Mouse (Mus musculus): Measurements from ENCODE around the gene Tex19.1. TPM values are rescaled to one million over a fixed set of nuclear protein-coding genes. Genes with fewer than 3 reads are reported as not detected.
A peak's percentile ranks its signal among the peaks of the same experiment; 100 is the strongest.
"Not testable (repeated sequence)": the region's sequence is repeated elsewhere in the genome, so short reads cannot be mapped to it uniquely, and the experiment has no call there.

Gene Tex19.1
- polyA plus RNA-seq (2015; fragmentation: Nextera tagmentation; extraction: Ambion mirVana), result not detected in 2 replicates

GRCm38 (mm10) chr11:121145865-121146264 lies at the start of gene Tex19.1:
Gene Tex19.1, plus strand, starts transcription at chr11:121146143.
- Histone ChIP-seq H3K27me3 (no peaks in the 10 kb centered on the region), H3K9ac (no peak within 1 kb of the TSS), H3K4me2 (no peak within 1 kb of the TSS), H3K27ac (replicated peaks) (no peak within 1 kb of the TSS), H3K4me1 (replicated peaks) (0 out of 2 replicates have a peak, but pooled peaks cover 3% of the 10 kb centered on the region), H3K4me3 (no peak within 1 kb of the TSS), H3K36me3 (no peaks in the 10 kb centered on the region), H3K9me3 (no peaks in the 10 kb centered on the region)
- no peak for ATAC-seq (ENCODE audit: low read depth)
- WGBS, result 91% methylated on average over 22 of the region's 22 CpGs

GRCm38 (mm10) chr11:121099762-121100161 lies 46.2 kb upstream of the Tex19.1 start:
- WGBS, result 78% methylated on average over 7 of the region's 7 CpGs
- H3K27me3 ChIP-seq, result no peaks in the 10 kb centered on the region
- H3K27ac ChIP-seq (replicated peaks), result no peak overlapping the region
- no peak overlapping the region for H3K9ac ChIP-seq
- no peak overlapping the region for H3K4me3 ChIP-seq
- H3K9me3 ChIP-seq, result no peaks in the 10 kb centered on the region
- H3K4me1 ChIP-seq (replicated peaks), result no peaks in the 10 kb centered on the region
- no peak overlapping the region for H3K4me2 ChIP-seq
- H3K36me3 ChIP-seq, result no peaks in the 10 kb centered on the region
- ATAC-seq (ENCODE audit: low read depth), result no peak

GRCm38 (mm10) chr11:121100692-121101091 lies 45.3 kb upstream of the Tex19.1 start:
- ATAC-seq (ENCODE audit: low read depth), result no peak
- Histone ChIP-seq H3K4me1 (replicated peaks) (no peaks in the 10 kb centered on the region), H3K9me3 (no peaks in the 10 kb centered on the region), H3K27ac (replicated peaks) (no peak overlapping the region), H3K4me3 (no peak overlapping the region), H3K4me2 (no peak overlapping the region), H3K36me3 (no peaks in the 10 kb centered on the region), H3K9ac (no peak overlapping the region), H3K27me3 (no peaks in the 10 kb centered on the region)
- WGBS, result 62% methylated on average over 7 of the region's 7 CpGs

- H3K4me2 ChIP-seq, result no peak overlapping the region
- no peaks in the 10 kb centered on the region for H3K27me3 ChIP-seq
- no peak for ATAC-seq (ENCODE audit: low read depth)
- no peak overlapping the region for H3K4me3 ChIP-seq
- no peaks in the 10 kb centered on the region for H3K36me3 ChIP-seq
- H3K9me3 ChIP-seq, result no peaks in the 10 kb centered on the region
- no peak overlapping the region for H3K27ac ChIP-seq (replicated peaks)
- H3K4me1 ChIP-seq (replicated peaks), result no peaks in the 10 kb centered on the region
- no peak overlapping the region for H3K9ac ChIP-seq
- WGBS, result 90% methylated on average over 4 of the region's 4 CpGs
Observed at GRCm38 (mm10) chr11:121101124-121101805, 44.7 kb upstream of the Tex19.1 start.

GRCm38 (mm10) chr11:121107242-121107641 lies 38.7 kb upstream of the Tex19.1 start:
- H3K4me1 ChIP-seq (replicated peaks); H3K9me3 ChIP-seq; H3K9ac ChIP-seq; H3K36me3 ChIP-seq; H3K4me3 ChIP-seq; ATAC-seq (ENCODE audit: low read depth); H3K27me3 ChIP-seq; H3K27ac ChIP-seq (replicated peaks); H3K4me2 ChIP-seq: not testable (repeated sequence)
- WGBS, result 94% methylated on average over 1 of the region's 1 CpGs

- H3K4me3 ChIP-seq, result no peak overlapping the region
- WGBS, result 76% methylated on average over 9 of the region's 9 CpGs
- H3K9ac ChIP-seq, result no peak overlapping the region
- no peaks in the 10 kb centered on the region for H3K27me3 ChIP-seq
- no peaks in the 10 kb centered on the region for H3K36me3 ChIP-seq
- no peaks in the 10 kb centered on the region for H3K9me3 ChIP-seq
- no peak overlapping the region for H3K4me2 ChIP-seq
- no peak overlapping the region for H3K27ac ChIP-seq (replicated peaks)
- H3K4me1 ChIP-seq (replicated peaks), result no peaks in the 10 kb centered on the region
- no peak for ATAC-seq (ENCODE audit: low read depth)
Observed at GRCm38 (mm10) chr11:121108061-121108460, 37.9 kb upstream of the Tex19.1 start.

- no peaks in the 10 kb centered on the region for H3K9me3 ChIP-seq
- no peak overlapping the region for H3K9ac ChIP-seq
- peak; percentile 61; the same call in 1 of the 2 replicates for ATAC-seq (ENCODE audit: low read depth)
- 23% methylated on average over 2 of the region's 2 CpGs for WGBS
- no peaks in the 10 kb centered on the region for H3K4me1 ChIP-seq (replicated peaks)
- H3K36me3 ChIP-seq, result no peaks in the 10 kb centered on the region
- H3K27ac ChIP-seq (replicated peaks), result no peak overlapping the region
- no peak overlapping the region for H3K4me2 ChIP-seq
- H3K4me3 ChIP-seq, result no peak overlapping the region
- no peaks in the 10 kb centered on the region for H3K27me3 ChIP-seq
Observed at GRCm38 (mm10) chr11:121109986-121110385, 36.0 kb upstream of the Tex19.1 start.

- 86% methylated on average over 3 of the region's 3 CpGs for WGBS
- no peak overlapping the region for H3K9ac ChIP-seq
Observed at GRCm38 (mm10) chr11:121111051-121111450, 34.9 kb upstream of the Tex19.1 start.

GRCm38 (mm10) chr11:121111601-121112000 lies 34.3 kb upstream of the Tex19.1 start:
- ATAC-seq (ENCODE audit: low read depth), result no peak
- WGBS, result 74% methylated on average over 1 of the region's 1 CpGs

More at GRCm38 (mm10) chr11:121111051-121111450, 34.9 kb upstream of the Tex19.1 start:
- H3K4me3 ChIP-seq, result no peak overlapping the region
- no peaks in the 10 kb centered on the region for H3K4me1 ChIP-seq (replicated peaks)
- no peak for ATAC-seq (ENCODE audit: low read depth)
- H3K27me3 ChIP-seq, result no peaks in the 10 kb centered on the region
- no peaks in the 10 kb centered on the region for H3K36me3 ChIP-seq
- no peak overlapping the region for H3K4me2 ChIP-seq
- no peaks in the 10 kb centered on the region for H3K9me3 ChIP-seq
- H3K27ac ChIP-seq (replicated peaks), result no peak overlapping the region

GRCm38 (mm10) chr11:121112091-121112775 lies 33.7 kb upstream of the Tex19.1 start:
- no peaks in the 10 kb centered on the region for H3K4me1 ChIP-seq (replicated peaks)
- no peak overlapping the region for H3K9ac ChIP-seq
- no peak overlapping the region for H3K4me3 ChIP-seq
- no peak overlapping the region for H3K4me2 ChIP-seq
- H3K9me3 ChIP-seq, result no peaks in the 10 kb centered on the region
- 79% methylated on average over 5 of the region's 5 CpGs for WGBS
- no peaks in the 10 kb centered on the region for H3K27me3 ChIP-seq
- H3K36me3 ChIP-seq, result no peaks in the 10 kb centered on the region
- no peak overlapping the region for H3K27ac ChIP-seq (replicated peaks)
- ATAC-seq (ENCODE audit: low read depth), result no peak

More at GRCm38 (mm10) chr11:121111601-121112000, 34.3 kb upstream of the Tex19.1 start:
- H3K9me3 ChIP-seq, result no peaks in the 10 kb centered on the region
- no peak overlapping the region for H3K4me2 ChIP-seq
- H3K4me1 ChIP-seq (replicated peaks), result no peaks in the 10 kb centered on the region
- no peaks in the 10 kb centered on the region for H3K27me3 ChIP-seq
- H3K4me3 ChIP-seq, result no peak overlapping the region
- no peak overlapping the region for H3K9ac ChIP-seq
- no peaks in the 10 kb centered on the region for H3K36me3 ChIP-seq
- no peak overlapping the region for H3K27ac ChIP-seq (replicated peaks)

- Histone ChIP-seq H3K4me3 (no peak overlapping the region), H3K9me3 (no peaks in the 10 kb centered on the region), H3K4me2 (no peak overlapping the region), H3K9ac (no peak overlapping the region), H3K27ac (replicated peaks) (no peak overlapping the region), H3K36me3 (no peaks in the 10 kb centered on the region), H3K4me1 (replicated peaks) (no peaks in the 10 kb centered on the region), H3K27me3 (no peaks in the 10 kb centered on the region)
- ATAC-seq (ENCODE audit: low read depth), result no peak
- WGBS, result 91% methylated on average over 18 of the region's 18 CpGs
Observed at GRCm38 (mm10) chr11:121118106-121118505, 27.8 kb upstream of the Tex19.1 start.

GRCm38 (mm10) chr11:121118577-121118976 lies 27.4 kb upstream of the Tex19.1 start, which contains the start of gene Tex19.2:
Gene Tex19.2, minus strand, starts transcription at chr11:121118677.
- H3K4me2 ChIP-seq, result no peak within 1 kb of the TSS
- H3K36me3 ChIP-seq, result no peaks in the 10 kb centered on the region
- no peaks in the 10 kb centered on the region for H3K27me3 ChIP-seq
- no peak within 1 kb of the TSS for H3K4me3 ChIP-seq
- no peaks in the 10 kb centered on the region for H3K4me1 ChIP-seq (replicated peaks)
- H3K27ac ChIP-seq (replicated peaks), result no peak within 1 kb of the TSS
- no peak within 1 kb of the TSS for H3K9ac ChIP-seq
- no peak for ATAC-seq (ENCODE audit: low read depth)
- H3K9me3 ChIP-seq, result no peaks in the 10 kb centered on the region
- 75% methylated on average over 3 of the region's 3 CpGs for WGBS

Measured in neural tube, embryonic 13.5 days (tissue).